Mouse (Mus musculus) lung, embryonic 14.5 days (tissue): Measurements from ENCODE around the gene Dnajc14. TPM values are rescaled to one million over a fixed set of nuclear protein-coding genes. Genes with fewer than 3 reads are reported as not detected.

Experiments used
- ATAC-seq: fragments of 200-750 bp; cut with Nextera tagmentation; 2 replicates; pipeline ENCODE4 v1.8.0; 2017; ENCODE audit warnings: mild to moderate bottlenecking, moderate TSS enrichment, moderate library complexity; ENCODE audit not compliant: insufficient read depth
- DNase-seq: peaks from one replicate; pipeline ENCODE4 v3.0.0-alpha.2; 2015
- H3K27ac ChIP-seq: fragments of 300-500 bp; sonication (generic); 2 replicates; pipeline ENCODE4 v1.5.1; 2014; ENCODE audit warnings: low read depth, mild to moderate bottlenecking, moderate library complexity
- H3K27me3 ChIP-seq: fragments of 300-500 bp; sonication (generic); 2 replicates; pipeline ENCODE4 v1.6.1; 2014; ENCODE audit warnings: low read length, control low read depth; ENCODE audit not compliant: insufficient read depth
- H3K36me3 ChIP-seq: fragments of 300-500 bp; sonication (generic); 2 replicates; pipeline ENCODE4 v1.6.1; 2014; ENCODE audit warnings: control low read depth; ENCODE audit not compliant: insufficient read depth
- H3K4me1 ChIP-seq: fragments of 300-500 bp; sonication (generic); 2 replicates; pipeline ENCODE4 v1.6.1; 2014; ENCODE audit warnings: antibody characterized with exemption, control low read depth; ENCODE audit not compliant: insufficient read depth
- H3K4me2 ChIP-seq: fragments of 300-500 bp; sonication (generic); 2 replicates; pipeline ENCODE4 v1.6.1; 2014; ENCODE audit warnings: mild to moderate bottlenecking
- H3K4me3 ChIP-seq: fragments of 300-500 bp; sonication (generic); 2 replicates; pipeline ENCODE4 v1.5.1; 2014; ENCODE audit warnings: low read depth, low read length
- H3K9ac ChIP-seq: fragments of 300-500 bp; sonication (generic); 2 replicates; pipeline ENCODE4 v1.6.1; 2014
- H3K9me3 ChIP-seq: fragments of 300-500 bp; sonication (generic); 2 replicates; pipeline ENCODE4 v1.6.1; 2016; ENCODE audit warnings: low read depth, low read length, control low read depth
- CTCF ChIP-seq: IDR thresholded peaks from 2 replicates; pipeline ENCODE4 v1.5.1; 2016; ENCODE audit warnings: antibody characterized with exemption, low read depth
- WGBS: fragments of 180-500 bp; shearing (Covaris S2); extraction: QIAGEN DNeasy Blood & Tissue Kit; methylation state at CpG from one replicate; pipeline ENCODE4 v1.1.7; 2014; 5-methylcytosine and 5-hydroxymethylcytosine counted together
- polyA plus RNA-seq: library from polyadenylated mRNA; unstranded; fragments of >200 nt; fragmentation: Nextera tagmentation; extraction: Ambion mirVana; gene quantifications from 2 replicates; pipeline ENCODE4 v1.2.1, GENCODE M21; 2014

Dnajc14 gene
- polyA plus RNA-seq, 1 experiment from 2014 or later: 38.2 TPM

- Histone ChIP-seq H3K36me3 (peaks cover 55% of the 10 kb centered on the region), H3K4me2 (no peak overlapping the region), H3K27ac (no peak overlapping the region), H3K4me1 (no peaks in the 10 kb centered on the region), H3K9ac (no peak overlapping the region), H3K9me3 (no peaks in the 10 kb centered on the region), H3K4me3 (no peak overlapping the region), H3K27me3 (no peaks in the 10 kb centered on the region)
- TF ChIP-seq CTCF: no peak
- ATAC-seq (no peak), DNase-seq (no peak)
- 79% methylated on average over 1 of the region's 1 CpGs for whole genome bisulfite sequencing
Measured at GRCm38 (mm10) chr10:128866518-128866917, 62.7 kb downstream of the Dnajc14 start.

Other genes starting within 250 kb of the Dnajc14 start
- 240 and 244 TPM in 2 replicates for gene Pa2g4, start 238.1 kb upstream of the Dnajc14 start, polyA plus RNA-seq
- gene Erbb3, start 214.4 kb upstream of the Dnajc14 start, polyA plus RNA-seq: 20.2 and 22.9 TPM in 2 replicates
- gene Rps26, start 177.3 kb upstream of the Dnajc14 start, polyA plus RNA-seq: 1,029 and 1,115 TPM in 2 replicates
- 2.0 and 3.5 TPM in 2 replicates for gene Ikzf4, start 158.1 kb upstream of the Dnajc14 start, polyA plus RNA-seq
- gene Suox, start 130.0 kb upstream of the Dnajc14 start, polyA plus RNA-seq: 9.3 and 9.8 TPM in 2 replicates
- 63.6 and 66.8 TPM in 2 replicates for gene Rab5b, start 107.8 kb upstream of the Dnajc14 start, polyA plus RNA-seq
- 1.4 TPM in 2 replicates for gene Pmel, start 99.9 kb upstream of the Dnajc14 start, polyA plus RNA-seq
- gene Cdk2, start 99.0 kb upstream of the Dnajc14 start, polyA plus RNA-seq: 105 and 109 TPM in 2 replicates
- 6.9 and 7.0 TPM in 2 replicates for gene Dgka, start 59.2 kb upstream of the Dnajc14 start, polyA plus RNA-seq
- 37.4 and 39.1 TPM in 2 replicates for gene Pym1, start 56.2 kb upstream of the Dnajc14 start, polyA plus RNA-seq
- 1.5 and 2.1 TPM in 2 replicates for gene Mmp19, start 13.2 kb upstream of the Dnajc14 start, polyA plus RNA-seq
- 12.1 and 15.1 TPM in 2 replicates for gene Tmem198b, start 308 bp downstream of the Dnajc14 start, polyA plus RNA-seq
- gene Sarnp, start 13.3 kb downstream of the Dnajc14 start, polyA plus RNA-seq: 223 and 227 TPM in 2 replicates
- 55.8 and 63.9 TPM in 2 replicates for gene Ormdl2, start 17.6 kb downstream of the Dnajc14 start, polyA plus RNA-seq
- gene Gdf11, start 87.7 kb downstream of the Dnajc14 start, polyA plus RNA-seq: 3.5 and 4.5 TPM in 2 replicates
- gene Cd63, start 96.9 kb downstream of the Dnajc14 start, polyA plus RNA-seq: 458 and 459 TPM in 2 replicates
- gene Rdh5, start 118.8 kb downstream of the Dnajc14 start, polyA plus RNA-seq: 10.5 and 12.5 TPM in 2 replicates
- 175 and 180 TPM in 2 replicates for gene Bloc1s1, start 120.0 kb downstream of the Dnajc14 start, polyA plus RNA-seq
- 1.5 and 2.1 TPM in 2 replicates for gene Itga7, start 129.8 kb downstream of the Dnajc14 start, polyA plus RNA-seq
- gene Mettl7b, start 156.9 kb downstream of the Dnajc14 start, polyA plus RNA-seq: not detected in 2 replicates
- not detected in 2 replicates for gene Olfr9, start 185.4 kb downstream of the Dnajc14 start, polyA plus RNA-seq
- gene Olfr763, start 206.7 kb downstream of the Dnajc14 start, polyA plus RNA-seq: not detected in 2 replicates
- not detected in 2 replicates for gene Olfr764-ps1, start 235.8 kb downstream of the Dnajc14 start, polyA plus RNA-seq
- gene Olfr765, start 245.9 kb downstream of the Dnajc14 start, polyA plus RNA-seq: not detected in 2 replicates